Mouse (Mus musculus) cerebellum, adult 2 months (tissue): Measurements from ENCODE around the gene Serinc2. TPM values are rescaled to one million over a fixed set of nuclear protein-coding genes. Genes with fewer than 3 reads are reported as not detected.
A peak's percentile ranks its signal among the peaks of the same experiment; 100 is the strongest.

ENCODE experiments used
- DNase-seq, 2 experiments: peaks; one replicate each; pipeline ENCODE4 v3.0.0; 2021
- H3K27ac ChIP-seq: fragments of 200-500 bp; 2 replicates; pipeline ENCODE4 v1.5.1; 2012; ENCODE audit warnings: low read length, control low read depth, inconsistent platforms; ENCODE audit not compliant: insufficient read depth
- H3K27me3 ChIP-seq: fragments of 200-500 bp; 2 replicates; pipeline ENCODE4 v1.6.1; 2012; ENCODE audit warnings: inconsistent platforms, mild to moderate bottlenecking, low read length, moderate library complexity; ENCODE audit not compliant: control insufficient read depth, insufficient read depth
- H3K4me1 ChIP-seq: fragments of 200-500 bp; 2 replicates; pipeline ENCODE4 v1.6.1; 2011; ENCODE audit warnings: low read length; ENCODE audit not compliant: control insufficient read depth, insufficient read depth
- H3K4me3 ChIP-seq: fragments of 200-500 bp; replicated peaks from 2 replicates; pipeline ENCODE3; 2011; ENCODE audit warnings: mild to moderate bottlenecking, low read depth, low read length, control low read depth; ENCODE audit not compliant: insufficient read depth
- CTCF ChIP-seq: fragments of 200-500 bp; IDR thresholded peaks from 2 replicates; pipeline ENCODE4 v1.5.1; 2011; ENCODE audit warnings: low read depth, mild to moderate bottlenecking, control low read depth, low read length, moderate library complexity, borderline replicate concordance; ENCODE audit not compliant: insufficient read depth
- POLR2A ChIP-seq: fragments of 200-500 bp; IDR thresholded peaks from 2 replicates; pipeline ENCODE4 v1.6.1; 2011; ENCODE audit warnings: low read length, control low read depth, borderline replicate concordance; ENCODE audit not compliant: insufficient read depth
- WGBS: fragments of 180-500 bp; shearing (Covaris S2); methylation state at CpG from one replicate; pipeline ENCODE4 v1.1.7; 2018; 5-methylcytosine and 5-hydroxymethylcytosine counted together
- polyA plus RNA-seq: library from polyadenylated mRNA; depleted of rRNA; stranded (reverse); fragments of >200 nt; gene quantifications from 2 replicates; pipeline ENCODE4 v1.2.3, GENCODE M21; 2012; rRNA removed

Serinc2 gene
- 39.6 and 46.5 TPM in 2 replicates for polyA plus RNA-seq

GRCm38 (mm10) chr4:130279105-130279504, at the start of gene Serinc2:
Gene Serinc2, minus strand, starts transcription at chr4:130279205.
- Histone ChIP-seq H3K4me3 (no peak within 1 kb of the TSS), H3K4me1 (peaks cover 9% of the 10 kb centered on the region), H3K27me3 (no peaks in the 10 kb centered on the region), H3K27ac (no peak within 1 kb of the TSS)
- DNase-seq: no peak
- no peak for TF ChIP-seq CTCF
- TF ChIP-seq POLR2A: no peak
- 70% methylated on average over 2 of the region's 2 CpGs for WGBS

- peak overlapping the region; percentile 30 for H3K27ac ChIP-seq
- no peaks in the 10 kb centered on the region for H3K27me3 ChIP-seq
- peak; percentile 79 to 84 for DNase-seq
- TF ChIP-seq POLR2A (no peak), CTCF (no peak)
- H3K4me1 ChIP-seq: peaks cover 17% of the 10 kb centered on the region
- WGBS: 6% methylated on average over 9 of the region's 9 CpGs
- H3K4me3 ChIP-seq: no peak overlapping the region
These were observed 48.4 kb upstream of the Serinc2 start for GRCm38 (mm10) chr4:130327366-130327765.

GRCm38 (mm10) chr4:130325446-130325845, 46.4 kb upstream of the Serinc2 start:
- 95% methylated on average over 2 of the region's 2 CpGs for WGBS
- DNase-seq: no peak
- Histone ChIP-seq H3K27ac (no peak overlapping the region), H3K4me1 (peaks cover 17% of the 10 kb centered on the region), H3K4me3 (no peak overlapping the region), H3K27me3 (no peaks in the 10 kb centered on the region)
- TF ChIP-seq CTCF: no peak
- TF ChIP-seq POLR2A: no peak

- TF ChIP-seq POLR2A (no peak), CTCF (no peak)
These were observed 44.6 kb upstream of the Serinc2 start for GRCm38 (mm10) chr4:130323607-130324006.

GRCm38 (mm10) chr4:130323165-130323564, 44.2 kb upstream of the Serinc2 start:
- Histone ChIP-seq H3K4me1 (peaks cover 12% of the 10 kb centered on the region), H3K4me3 (no peak overlapping the region), H3K27ac (no peak overlapping the region), H3K27me3 (no peaks in the 10 kb centered on the region)
- TF ChIP-seq POLR2A (no peak), CTCF (no peak)
- DNase-seq: no peak
- WGBS: 100% methylated on average over 1 of the region's 1 CpGs

More at GRCm38 (mm10) chr4:130323607-130324006, 44.6 kb upstream of the Serinc2 start:
- Histone ChIP-seq H3K4me3 (no peak overlapping the region), H3K27me3 (no peaks in the 10 kb centered on the region), H3K4me1 (peaks cover 17% of the 10 kb centered on the region), H3K27ac (no peak overlapping the region)
- WGBS: 45% methylated on average over 5 of the region's 5 CpGs
- no peak for DNase-seq

GRCm38 (mm10) chr4:130322567-130322966, 43.6 kb upstream of the Serinc2 start:
- peaks cover 6% of the 10 kb centered on the region for H3K4me1 ChIP-seq
- H3K27me3 ChIP-seq: no peaks in the 10 kb centered on the region
- H3K27ac ChIP-seq: no peak overlapping the region
- WGBS: 77% methylated on average over 7 of the region's 7 CpGs
- DNase-seq: no peak
- no peak overlapping the region for H3K4me3 ChIP-seq
- no peak for TF ChIP-seq POLR2A
- TF ChIP-seq CTCF: no peak

GRCm38 (mm10) chr4:130321640-130322039, 42.6 kb upstream of the Serinc2 start:
- no peaks in the 10 kb centered on the region for H3K4me1 ChIP-seq
- no peaks in the 10 kb centered on the region for H3K27me3 ChIP-seq
- TF ChIP-seq POLR2A: no peak
- H3K27ac ChIP-seq: no peak overlapping the region
- H3K4me3 ChIP-seq: no peak overlapping the region
- no peak for DNase-seq
- 94% methylated on average over 7 of the region's 7 CpGs for WGBS

- Histone ChIP-seq H3K4me1 (peaks cover 5% of the 10 kb centered on the region; the same call in 1 of the 2 replicates), H3K27ac (no peak overlapping the region), H3K4me3 (no peak overlapping the region), H3K27me3 (no peaks in the 10 kb centered on the region)
- 89% methylated on average over 7 of the region's 7 CpGs for WGBS
- DNase-seq: no peak
- TF ChIP-seq CTCF (no peak), POLR2A (no peak)
These were observed 40.6 kb upstream of the Serinc2 start for GRCm38 (mm10) chr4:130319564-130319963.

GRCm38 (mm10) chr4:130318122-130318521, 39.1 kb upstream of the Serinc2 start:
- no peak for DNase-seq
- Histone ChIP-seq H3K4me3 (no peak overlapping the region), H3K4me1 (peaks cover 5% of the 10 kb centered on the region; the same call in 1 of the 2 replicates), H3K27ac (no peak overlapping the region), H3K27me3 (no peaks in the 10 kb centered on the region)
- 65% methylated on average over 3 of the region's 3 CpGs for WGBS
- no peak for TF ChIP-seq POLR2A
